ENCODE assay signal across 9 mouse cellular contexts in the genomic region with DNA sequence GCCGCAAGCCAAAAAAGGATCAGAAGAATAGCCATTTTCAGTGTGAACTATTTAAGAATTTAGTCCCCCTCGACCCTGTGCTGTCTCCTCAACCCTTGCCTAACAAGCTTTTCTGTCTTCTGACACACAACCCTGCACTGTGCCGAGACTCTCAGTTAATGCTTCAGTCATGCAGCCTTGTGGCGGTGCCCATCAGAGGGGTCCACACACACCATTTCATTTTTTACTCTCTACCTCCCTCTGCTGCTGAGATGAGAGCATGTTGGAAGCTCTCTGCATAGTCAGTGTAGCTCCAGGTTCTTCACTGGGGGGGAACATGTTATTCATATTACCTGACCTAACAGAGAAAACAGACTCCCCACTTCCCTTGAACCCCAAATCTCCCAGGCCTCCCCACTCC. TPM values are rescaled to one million over a fixed set of nuclear protein-coding genes. Genes with fewer than 3 reads are reported as not detected.
DNase-seq lines count a peak whose midpoint lies in the region; ATAC-seq and TF ChIP-seq lines count a peak whose summit lies in the region.
"Had no signal": no experiment of that assay in that cellular context is flagged by ENCODE, and none has a peak within 500 bp of the region (broad histone marks: within the 10 kb centered on the region; RNA-seq: fewer than 3 reads in every experiment).

No protein-coding gene starts in this region.

- no peak for DNase-seq in intestine, embryonic 14.5 days (ENCODE audit: low spot score)
- DNase-seq in lung, postnatal 10 days = peak; percentile 53
- DNase-seq in adrenal gland, postnatal 36 days = no peak
- DNase-seq in right cerebral cortex, postnatal 4 days = no peak
- DNase-seq: liver, embryonic 13.5 days had no signal

- ATAC-seq in intestine, embryonic 14.5 days (replicated peaks; ENCODE audit: low FRiP score, low TSS enrichment, low read depth) = 0 out of 2 replicates have a peak, but pooled peaks have one; percentile 34
- no peak for ATAC-seq in intestine, embryonic 15.5 days
- peak; percentile 66; the same call in 1 of the 2 replicates for ATAC-seq in embryonic facial prominence, embryonic 12.5 days (ENCODE audit: insufficient number of reproducible peaks, insufficient read depth, low FRiP score, low TSS enrichment)
- no peak for ATAC-seq in monocyte, adult 5-6 weeks (replicated peaks; ENCODE audit: insufficient number of reproducible peaks, low FRiP score, low TSS enrichment, poor library complexity, severe bottlenecking)

- no peak overlapping the region for H3K9ac ChIP-seq in intestine, embryonic 14.5 days (ENCODE audit: low read length)
- no peak overlapping the region for H3K9ac ChIP-seq in intestine, embryonic 15.5 days
- H3K9ac ChIP-seq in ES-Bruce4 (ENCODE audit: low read depth, poor library complexity, severe bottlenecking) = no peak overlapping the region
- no peak overlapping the region for H3K9ac ChIP-seq in embryonic facial prominence, embryonic 12.5 days
- H3K9ac ChIP-seq: liver, embryonic 13.5 days had no signal

- H3K36me3 ChIP-seq in intestine, embryonic 14.5 days (ENCODE audit: control insufficient read depth, insufficient read depth, low read length) = no peaks in the 10 kb centered on the region
- no peaks in the 10 kb centered on the region for H3K36me3 ChIP-seq in intestine, embryonic 15.5 days
- H3K36me3 ChIP-seq in ES-Bruce4 (ENCODE audit: control insufficient read depth, insufficient read depth, low read length, poor library complexity, severe bottlenecking) = no peaks in the 10 kb centered on the region
- no peaks in the 10 kb centered on the region for H3K36me3 ChIP-seq in embryonic facial prominence, embryonic 12.5 days

- H3K27me3 ChIP-seq in intestine, embryonic 14.5 days (replicated peaks; ENCODE audit: control insufficient read depth, insufficient read depth, low read length) = no peaks in the 10 kb centered on the region
- no peaks in the 10 kb centered on the region for H3K27me3 ChIP-seq in intestine, embryonic 15.5 days (replicated peaks)
- no peaks in the 10 kb centered on the region for H3K27me3 ChIP-seq in ES-Bruce4 (ENCODE audit: control insufficient read depth, insufficient read depth, low read length, poor library complexity, severe bottlenecking)
- H3K27me3 ChIP-seq in embryonic facial prominence, embryonic 12.5 days = peaks cover 1% of the 10 kb centered on the region; the same call in 1 of the 2 replicates

- 60% methylated on average over 4 of the region's 4 CpGs for WGBS in intestine, embryonic 14.5 days
- WGBS in intestine, embryonic 15.5 days = 63% methylated on average over 4 of the region's 4 CpGs
- 60% methylated on average over 4 of the region's 4 CpGs for WGBS in embryonic facial prominence, embryonic 12.5 days

- H3K4me2 ChIP-seq in intestine, embryonic 14.5 days (ENCODE audit: low read length) = no peak overlapping the region
- no peak overlapping the region for H3K4me2 ChIP-seq in intestine, embryonic 15.5 days (replicated peaks)
- no peak overlapping the region for H3K4me2 ChIP-seq in embryonic facial prominence, embryonic 12.5 days (replicated peaks)
- H3K4me2 ChIP-seq: liver, embryonic 13.5 days had no signal

- no peaks in the 10 kb centered on the region; the same call in 1 of the 2 replicates for H3K4me1 ChIP-seq in intestine, embryonic 14.5 days (replicated peaks; ENCODE audit: control insufficient read depth, insufficient read depth, low read length)
- 0 out of 2 replicates have a peak, but pooled peaks cover 3% of the 10 kb centered on the region for H3K4me1 ChIP-seq in intestine, embryonic 15.5 days (replicated peaks)
- H3K4me1 ChIP-seq in ES-Bruce4 (ENCODE audit: control insufficient read depth, insufficient read depth, low read length) = no peaks in the 10 kb centered on the region
- H3K4me1 ChIP-seq in embryonic facial prominence, embryonic 12.5 days = peaks cover 16% of the 10 kb centered on the region

- H3K27ac ChIP-seq in intestine, embryonic 14.5 days (ENCODE audit: low read depth) = no peak overlapping the region
- no peak overlapping the region for H3K27ac ChIP-seq in intestine, embryonic 15.5 days
- no peak overlapping the region for H3K27ac ChIP-seq in ES-Bruce4 (ENCODE audit: insufficient read depth, low read length)
- H3K27ac ChIP-seq in embryonic facial prominence, embryonic 12.5 days = no peak overlapping the region
- H3K27ac ChIP-seq: liver, embryonic 13.5 days had no signal

- TF ChIP-seq EP300 in ES-Bruce4 (IDR thresholded peaks at IDR 0.05; ENCODE audit: insufficient read depth, low read depth, low read length) = no peak

- TF ChIP-seq POLR2A in ES-Bruce4 (IDR thresholded peaks at IDR 0.05; ENCODE audit: insufficient read depth, low read length) = no peak

- H3K4me3 ChIP-seq in intestine, embryonic 14.5 days (ENCODE audit: low read depth, low read length) = no peak overlapping the region
- no peak overlapping the region for H3K4me3 ChIP-seq in intestine, embryonic 15.5 days (replicated peaks)
- H3K4me3 ChIP-seq in ES-Bruce4 (ENCODE audit: low read depth, low read length) = no peak overlapping the region
- no peak overlapping the region for H3K4me3 ChIP-seq in embryonic facial prominence, embryonic 12.5 days
- H3K4me3 ChIP-seq: liver, embryonic 13.5 days had no signal

- TF ChIP-seq CTCF in ES-Bruce4 (IDR thresholded peaks at IDR 0.05; ENCODE audit: low read depth, low read length) = peak; percentile 7

- H3K9me3 ChIP-seq in intestine, embryonic 14.5 days (ENCODE audit: control insufficient read depth, low read length) = no peaks in the 10 kb centered on the region
- no peaks in the 10 kb centered on the region for H3K9me3 ChIP-seq in intestine, embryonic 15.5 days
- no peaks in the 10 kb centered on the region for H3K9me3 ChIP-seq in ES-Bruce4 (replicated peaks; ENCODE audit: control insufficient read depth, insufficient read depth, low read length, poor library complexity, severe bottlenecking)
- no peaks in the 10 kb centered on the region for H3K9me3 ChIP-seq in embryonic facial prominence, embryonic 12.5 days
- H3K9me3 ChIP-seq: liver, embryonic 13.5 days had no signal

RNA-seq across cellular contexts. Expression of a gene that starts 27.8 kb away (rescaled TPM):
- 19.1 and 21.2 TPM in 2 replicates for polyA plus RNA-seq in intestine, embryonic 14.5 days (2014; fragmentation: Nextera tagmentation; extraction: Ambion mirVana)
- 15.0 and 16.2 TPM in 2 replicates for polyA plus RNA-seq in intestine, embryonic 15.5 days (2015; fragmentation: Nextera tagmentation; extraction: Ambion mirVana)
- polyA plus RNA-seq in ES-Bruce4 (2011; ENCODE audit: insufficient read depth, insufficient read length, low read depth, missing spikeins) = 11.5 and 16.1 TPM in 2 replicates
- 13.2 TPM in 2 replicates for polyA plus RNA-seq in embryonic facial prominence, embryonic 12.5 days (2016; fragmentation: Nextera tagmentation; extraction: Ambion mirVana)
- total RNA-seq in monocyte, adult 5-6 weeks (2017) = 18.1 to 49.5 TPM (median 38.9 TPM) in 3 replicates
- 10 to 100 TPM; 23.9 to 26.6 TPM for total RNA-seq in adrenal gland, postnatal 36 days (2021)

Comparison
In these comparisons a context has a peak if more than half of its experiments do, and no peak if none do; other contexts are left out.
1. ATAC-seq: peak in intestine, embryonic 14.5 days (single experiment) and embryonic facial prominence, embryonic 12.5 days (single experiment); none in intestine, embryonic 15.5 days (single experiment) and monocyte, adult 5-6 weeks (single experiment).